Mouse (Mus musculus): ENCODE results near the gene Slc35g2. TPM values are rescaled to one million over a fixed set of nuclear protein-coding genes. Genes with fewer than 3 reads are reported as not detected.

The Slc35g2 gene
- total and polyA plus RNA-seq, 3 experiments: not detected

- no peak for DNase-seq (ENCODE audit: extremely low read depth)
- TF ChIP-seq USF2 (conservative IDR thresholded peaks at IDR 0.05; ENCODE audit: low read depth, low read length) (no peak), NELFE (IDR thresholded peaks at IDR 0.05; ENCODE audit: low read depth, low read length) (no peak), BHLHE40 (IDR thresholded peaks at IDR 0.05; ENCODE audit: low read depth, low read length) (no peak), CHD2 (IDR thresholded peaks at IDR 0.05; ENCODE audit: low read length) (no peak), ZC3H11A (IDR thresholded peaks at IDR 0.05; ENCODE audit: low read depth, low read length) (no peak), E2F4 (IDR thresholded peaks at IDR 0.05; ENCODE audit: insufficient replicate concordance, low read depth, low read length) (no peak), CHD1 (IDR thresholded peaks at IDR 0.05; ENCODE audit: low read depth, low read length) (no peak), HCFC1 (IDR thresholded peaks at IDR 0.05; ENCODE audit: low read depth, low read length) (no peak), IRF4 (IDR thresholded peaks at IDR 0.05; ENCODE audit: low read depth, low read length) (no peak), TCF12 (IDR thresholded peaks at IDR 0.05; ENCODE audit: low read depth, low read length) (no peak), RAD21 (IDR thresholded peaks at IDR 0.05; ENCODE audit: low read depth, low read length) (no peak), JUND (conservative IDR thresholded peaks at IDR 0.05; ENCODE audit: low read depth, low read length) (no peak), MEF2A (IDR thresholded peaks at IDR 0.05; ENCODE audit: borderline replicate concordance, low read depth, low read length) (no peak), POLR2A (IDR thresholded peaks at IDR 0.05; ENCODE audit: low read depth, low read length) (no peak), GABPA (IDR thresholded peaks at IDR 0.05; ENCODE audit: insufficient replicate concordance, low read depth, low read length) (no peak), TBP (conservative IDR thresholded peaks at IDR 0.05; ENCODE audit: low read depth, low read length) (no peak)
- no peak overlapping the region for H3K4me2 ChIP-seq (ENCODE audit: insufficient read depth, low read depth, poor library complexity, severe bottlenecking)
Observed at GRCm38 (mm10) chr9:100571511-100571910, 621 bp upstream of the Slc35g2 start.

GRCm38 (mm10) chr9:100569798-100570625 is 878 bp downstream of the Slc35g2 start:
- DNase-seq (ENCODE audit: extremely low read depth): no peak
- H3K9ac ChIP-seq (ENCODE audit: insufficient read depth, low read depth): no peak overlapping the region
- no peaks in the 10 kb centered on the region for H3K36me3 ChIP-seq (replicated peaks in 1 of 2; ENCODE audit: control insufficient read depth in 1 of 2, insufficient read depth in 1 of 2, low read length in 1 of 2)
- no peak overlapping the region for H3K4me2 ChIP-seq (ENCODE audit: insufficient read depth, low read depth, poor library complexity, severe bottlenecking)
- H3K4me3 ChIP-seq (replicated peaks in 1 of 3; ENCODE audit: low read depth in 2 of 3, low read length in 2 of 3, poor library complexity in 1 of 3): no peak overlapping the region
- dilution Hi-C loops (cut with MboI; ENCODE audit: extremely low pct_ligation_motif_present, extremely low pct_unique_long_range_greater_than_20kb, low sequenced_read_pairs): no loop called here
- H3K9me3 ChIP-seq (replicated peaks; ENCODE audit: low read length): peaks cover 5% of the 10 kb centered on the region
- H3K27ac ChIP-seq (ENCODE audit: insufficient read depth, low read depth): no peak overlapping the region
- TF ChIP-seq POLR2AphosphoS2 (IDR thresholded peaks at IDR 0.05; ENCODE audit: low read depth, low read length) (no peak), TBP (conservative IDR thresholded peaks at IDR 0.05; ENCODE audit: low read depth, low read length) (no peak), JUND (conservative IDR thresholded peaks at IDR 0.05; ENCODE audit: low read depth, low read length) (no peak), ZKSCAN1 (IDR thresholded peaks at IDR 0.05; ENCODE audit: borderline replicate concordance, low read depth, low read length) (no peak), CHD2 (IDR thresholded peaks at IDR 0.05; ENCODE audit: low read length) (no peak), MAX (IDR thresholded peaks at IDR 0.05; ENCODE audit: low read length) (no peak), ZMIZ1 (IDR thresholded peaks at IDR 0.05; ENCODE audit: low read depth, low read length) (no peak), IRF4 (IDR thresholded peaks at IDR 0.05; ENCODE audit: low read depth, low read length) (no peak), TCF12 (IDR thresholded peaks at IDR 0.05; ENCODE audit: low read depth, low read length) (no peak), KAT2A (IDR thresholded peaks at IDR 0.05; ENCODE audit: insufficient replicate concordance, low read length) (no peak), SIN3A (IDR thresholded peaks at IDR 0.05; ENCODE audit: low read length) (no peak), MXI1 (IDR thresholded peaks at IDR 0.05; ENCODE audit: low read depth, low read length) (no peak), SMC3 (IDR thresholded peaks at IDR 0.05; ENCODE audit: low read depth, low read length) (no peak)
- in situ Hi-C loops (cut with MboI; ENCODE audit: low pct_ligation_motif_present, low pct_unique_long_range_greater_than_20kb, low sequenced_read_pairs): no loop called here
- no peaks in the 10 kb centered on the region for H3K79me2 ChIP-seq (replicated peaks; ENCODE audit: control insufficient read depth, extremely low read depth, insufficient read depth, poor library complexity, severe bottlenecking)
- H3K27me3 ChIP-seq (replicated peaks): no peaks in the 10 kb centered on the region
- H3K4me1 ChIP-seq (ENCODE audit: control insufficient read depth in 1 of 2, insufficient read depth in 2 of 2): no peaks in the 10 kb centered on the region

More at GRCm38 (mm10) chr9:100571511-100571910, 621 bp upstream of the Slc35g2 start:
- dilution Hi-C loops (cut with MboI; ENCODE audit: extremely low pct_ligation_motif_present, extremely low pct_unique_long_range_greater_than_20kb, low sequenced_read_pairs): no loop called here
- no peak overlapping the region for H3K27ac ChIP-seq (ENCODE audit: insufficient read depth, low read depth)
- H3K36me3 ChIP-seq (replicated peaks in 1 of 2; ENCODE audit: control insufficient read depth in 1 of 2, insufficient read depth in 1 of 2, low read length in 1 of 2): no peaks in the 10 kb centered on the region
- in situ Hi-C loops (cut with MboI; ENCODE audit: low pct_ligation_motif_present, low pct_unique_long_range_greater_than_20kb, low sequenced_read_pairs): no loop called here
- no peak overlapping the region for H3K4me3 ChIP-seq (replicated peaks in 1 of 3; ENCODE audit: low read depth in 2 of 3, low read length in 2 of 3, poor library complexity in 1 of 3)
- no peaks in the 10 kb centered on the region for H3K27me3 ChIP-seq (replicated peaks)
- peaks cover 5% of the 10 kb centered on the region for H3K9me3 ChIP-seq (replicated peaks; ENCODE audit: low read length)
- no peaks in the 10 kb centered on the region for H3K4me1 ChIP-seq (ENCODE audit: control insufficient read depth in 1 of 2, insufficient read depth in 2 of 2)
- no peak overlapping the region for H3K9ac ChIP-seq (ENCODE audit: insufficient read depth, low read depth)
- no peaks in the 10 kb centered on the region for H3K79me2 ChIP-seq (replicated peaks; ENCODE audit: control insufficient read depth, extremely low read depth, insufficient read depth, poor library complexity, severe bottlenecking)
